Mouse (Mus musculus): ENCODE data around the gene Sbk2.

DNA sequence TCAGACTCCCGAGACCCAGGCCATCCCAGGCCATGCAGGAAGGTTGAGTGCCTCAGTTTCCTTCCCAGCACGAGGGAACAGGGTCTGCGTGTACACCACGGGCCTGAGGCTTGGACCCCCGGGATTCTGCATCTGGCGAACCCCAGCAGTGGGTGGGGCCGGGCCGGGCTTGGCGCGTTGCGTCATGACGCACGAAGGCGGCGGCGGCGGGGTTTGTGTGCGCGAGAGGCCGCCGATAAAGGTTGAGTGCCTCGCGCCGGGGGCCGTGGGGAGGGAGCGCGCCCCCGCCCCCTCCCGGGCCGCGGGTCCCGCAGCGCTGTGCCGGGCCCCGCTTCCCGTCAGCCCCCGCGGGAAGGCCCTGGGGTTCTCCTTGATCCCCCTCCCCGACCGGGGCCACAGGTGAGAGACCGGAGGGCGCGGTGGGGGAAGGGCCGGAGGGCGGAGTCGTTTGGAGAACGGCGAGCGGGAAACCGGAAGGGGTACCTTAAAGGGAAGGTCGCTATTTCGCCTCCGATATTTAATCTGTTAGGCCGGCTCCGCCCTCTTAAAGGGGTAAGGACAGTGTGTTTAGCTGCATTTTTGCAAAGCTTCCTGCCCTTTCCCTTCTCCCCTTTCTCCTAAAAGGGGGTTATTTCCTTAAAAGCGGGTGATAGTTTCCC, 49.1 kb downstream of the Sbk2 start, which contains the start of gene Zfp628:
- TF ChIP-seq POLR2A (IDR thresholded peaks at IDR 0.05; ENCODE audit: extremely low read depth, insufficient read depth, low read length) (peak; percentile 78), CTCF (IDR thresholded peaks at IDR 0.05; ENCODE audit: low read depth, low read length) (no peak)
